Mouse (Mus musculus): ENCODE measurements around the gene Fam149b. TPM values are rescaled to one million over a fixed set of nuclear protein-coding genes. Genes with fewer than 3 reads are reported as not detected.

Gene Fam149b
- polyA plus RNA-seq, 1 experiment from 2014 or later = 24.2 TPM

GRCm38 (mm10) chr14:20378313-20379061 is 30.5 kb downstream of the Fam149b start:
- no peak overlapping the region for H3K9ac ChIP-seq (ENCODE audit: low read depth, low read length)
- no peaks in the 10 kb centered on the region for H3K9me3 ChIP-seq (ENCODE audit: control insufficient read depth, low read length)
- no peak overlapping the region for H3K4me3 ChIP-seq (ENCODE audit: low read depth, low read length)
- H3K27me3 ChIP-seq (replicated peaks; ENCODE audit: control insufficient read depth, insufficient read depth, low read length) = no peaks in the 10 kb centered on the region
- WGBS = 38% methylated on average over 13 of the region's 13 CpGs
- ATAC-seq (replicated peaks; ENCODE audit: low FRiP score) (peak; percentile 74), DNase-seq (ENCODE audit: low spot score) (no peak)
- no peak overlapping the region for H3K27ac ChIP-seq (ENCODE audit: low read depth, low read length)
- peaks cover 8% of the 10 kb centered on the region for H3K36me3 ChIP-seq (ENCODE audit: control insufficient read depth, insufficient read depth, low read length)
- H3K4me2 ChIP-seq = no peak overlapping the region
- no peaks in the 10 kb centered on the region for H3K4me1 ChIP-seq (replicated peaks; ENCODE audit: control insufficient read depth, insufficient read depth, low read length)

GRCm38 (mm10) chr14:20379087-20379640 is 31.2 kb downstream of the Fam149b start:
- Histone ChIP-seq H3K4me3 (ENCODE audit: low read depth, low read length) (no peak overlapping the region), H3K36me3 (ENCODE audit: control insufficient read depth, insufficient read depth, low read length) (peaks cover 10% of the 10 kb centered on the region), H3K4me1 (replicated peaks; ENCODE audit: control insufficient read depth, insufficient read depth, low read length) (no peaks in the 10 kb centered on the region), H3K27ac (ENCODE audit: low read depth, low read length) (no peak overlapping the region), H3K9ac (ENCODE audit: low read depth, low read length) (no peak overlapping the region), H3K4me2 (no peak overlapping the region), H3K9me3 (ENCODE audit: control insufficient read depth, low read length) (no peaks in the 10 kb centered on the region), H3K27me3 (replicated peaks; ENCODE audit: control insufficient read depth, insufficient read depth, low read length) (no peaks in the 10 kb centered on the region)
- WGBS = 75% methylated on average over 5 of the region's 5 CpGs
- no peak for ATAC-seq (replicated peaks; ENCODE audit: low FRiP score)
- DNase-seq (ENCODE audit: low spot score) = no peak

- Histone ChIP-seq H3K4me3 (ENCODE audit: low read depth, low read length) (no peak overlapping the region), H3K4me1 (replicated peaks; ENCODE audit: control insufficient read depth, insufficient read depth, low read length) (no peaks in the 10 kb centered on the region), H3K36me3 (ENCODE audit: control insufficient read depth, insufficient read depth, low read length) (peaks cover 10% of the 10 kb centered on the region), H3K27ac (ENCODE audit: low read depth, low read length) (no peak overlapping the region), H3K4me2 (no peak overlapping the region), H3K9ac (ENCODE audit: low read depth, low read length) (no peak overlapping the region), H3K9me3 (ENCODE audit: control insufficient read depth, low read length) (no peaks in the 10 kb centered on the region), H3K27me3 (replicated peaks; ENCODE audit: control insufficient read depth, insufficient read depth, low read length) (no peaks in the 10 kb centered on the region)
- no peak for DNase-seq (ENCODE audit: low spot score)
- no peak for ATAC-seq (replicated peaks; ENCODE audit: low FRiP score)
- 80% methylated on average over 9 of the region's 9 CpGs for WGBS
These were observed 31.9 kb downstream of the Fam149b start for GRCm38 (mm10) chr14:20379753-20380430.

GRCm38 (mm10) chr14:20388441-20389129 is 40.6 kb downstream of the Fam149b start, which contains the start of gene Dnajc9:
Gene Dnajc9, minus strand, starts transcription at chr14:20388910.
- H3K9me3 ChIP-seq (ENCODE audit: control insufficient read depth, low read length) = no peaks in the 10 kb centered on the region
- WGBS = under 1% methylated on average over 59 of the region's 59 CpGs
- H3K27ac ChIP-seq (ENCODE audit: low read depth, low read length) = peak within 1 kb of the TSS; percentile 65
- H3K9ac ChIP-seq (ENCODE audit: low read depth, low read length) = peak within 1 kb of the TSS; percentile 87
- H3K4me2 ChIP-seq = peak within 1 kb of the TSS; percentile 80
- peaks cover 15% of the 10 kb centered on the region; the same call in 1 of the 2 replicates for H3K36me3 ChIP-seq (ENCODE audit: control insufficient read depth, insufficient read depth, low read length)
- ATAC-seq (replicated peaks; ENCODE audit: low FRiP score) = peak; percentile 72
- peak within 1 kb of the TSS; percentile 62 for H3K4me3 ChIP-seq (ENCODE audit: low read depth, low read length)
- peaks cover 22% of the 10 kb centered on the region for H3K4me1 ChIP-seq (replicated peaks; ENCODE audit: control insufficient read depth, insufficient read depth, low read length)
- no peaks in the 10 kb centered on the region for H3K27me3 ChIP-seq (replicated peaks; ENCODE audit: control insufficient read depth, insufficient read depth, low read length)
- peak; percentile 92 for DNase-seq (ENCODE audit: low spot score)

- ATAC-seq (replicated peaks; ENCODE audit: low FRiP score) (no peak), DNase-seq (ENCODE audit: low spot score) (no peak)
- H3K36me3 ChIP-seq (ENCODE audit: control insufficient read depth, insufficient read depth, low read length) = peaks cover 14% of the 10 kb centered on the region; the same call in 1 of the 2 replicates
- H3K4me1 ChIP-seq (replicated peaks; ENCODE audit: control insufficient read depth, insufficient read depth, low read length) = peaks cover 25% of the 10 kb centered on the region
- WGBS = 85% methylated on average over 8 of the region's 8 CpGs
- peak overlapping the region; percentile 62 for H3K4me3 ChIP-seq (ENCODE audit: low read depth, low read length)
- H3K9ac ChIP-seq (ENCODE audit: low read depth, low read length) = peak overlapping the region; percentile 87; the same call in 1 of the 2 replicates
- H3K9me3 ChIP-seq (ENCODE audit: control insufficient read depth, low read length) = no peaks in the 10 kb centered on the region
- no peaks in the 10 kb centered on the region for H3K27me3 ChIP-seq (replicated peaks; ENCODE audit: control insufficient read depth, insufficient read depth, low read length)
- H3K27ac ChIP-seq (ENCODE audit: low read depth, low read length) = no peak overlapping the region
- peak overlapping the region; percentile 80 for H3K4me2 ChIP-seq
These were observed 41.6 kb downstream of the Fam149b start for GRCm38 (mm10) chr14:20389446-20390079.

GRCm38 (mm10) chr14:20392326-20392725 is 44.4 kb downstream of the Fam149b start:
- no peak for DNase-seq (ENCODE audit: low spot score)
- 61% methylated on average over 3 of the region's 4 CpGs for WGBS
- peaks cover 8% of the 10 kb centered on the region; the same call in 1 of the 2 replicates for H3K36me3 ChIP-seq (ENCODE audit: control insufficient read depth, insufficient read depth, low read length)
- H3K9me3 ChIP-seq (ENCODE audit: control insufficient read depth, low read length) = no peaks in the 10 kb centered on the region
- 0 out of 2 replicates have a peak overlapping the region, but pooled peaks have one; percentile 39 for H3K9ac ChIP-seq (ENCODE audit: low read depth, low read length)
- H3K4me1 ChIP-seq (replicated peaks; ENCODE audit: control insufficient read depth, insufficient read depth, low read length) = peaks cover 10% of the 10 kb centered on the region
- H3K27me3 ChIP-seq (replicated peaks; ENCODE audit: control insufficient read depth, insufficient read depth, low read length) = no peaks in the 10 kb centered on the region
- H3K4me2 ChIP-seq = peak overlapping the region; percentile 77
- no peak for ATAC-seq (replicated peaks; ENCODE audit: low FRiP score)
- 0 out of 2 replicates have a peak overlapping the region, but pooled peaks have one; percentile 28 for H3K27ac ChIP-seq (ENCODE audit: low read depth, low read length)
- H3K4me3 ChIP-seq (ENCODE audit: low read depth, low read length) = peak overlapping the region; percentile 77

- no peaks in the 10 kb centered on the region for H3K27me3 ChIP-seq (replicated peaks; ENCODE audit: control insufficient read depth, insufficient read depth, low read length)
- peak within 1 kb of the TSS; percentile 77 for H3K4me3 ChIP-seq (ENCODE audit: low read depth, low read length)
- ATAC-seq (replicated peaks; ENCODE audit: low FRiP score) (peak; percentile 93), DNase-seq (ENCODE audit: low spot score) (peak; percentile 91)
- no peaks in the 10 kb centered on the region for H3K9me3 ChIP-seq (ENCODE audit: control insufficient read depth, low read length)
- H3K36me3 ChIP-seq (ENCODE audit: control insufficient read depth, insufficient read depth, low read length) = peaks cover 8% of the 10 kb centered on the region; the same call in 1 of the 2 replicates
- peak within 1 kb of the TSS; percentile 75 for H3K27ac ChIP-seq (ENCODE audit: low read depth, low read length)
- WGBS = under 1% methylated on average over 68 of the region's 68 CpGs
- H3K4me1 ChIP-seq (replicated peaks; ENCODE audit: control insufficient read depth, insufficient read depth, low read length) = peaks cover 6% of the 10 kb centered on the region
- peak within 1 kb of the TSS; percentile 87 for H3K9ac ChIP-seq (ENCODE audit: low read depth, low read length)
- H3K4me2 ChIP-seq = peak within 1 kb of the TSS; percentile 77
These were observed 45.4 kb downstream of the Fam149b start, which contains the start of gene Mrps16 for GRCm38 (mm10) chr14:20393205-20393913. Gene Mrps16, minus strand, starts transcription at chr14:20393634.

Measured in liver, embryonic 11.5 days (tissue).